8 mouse cellular contexts compared by ENCODE assay signal in genomic region chr5:117114581-117115192, GRCm38 (mm10). TPM values are rescaled to one million over a fixed set of nuclear protein-coding genes. Genes with fewer than 3 reads are reported as not detected.
DNase-seq lines count a peak whose midpoint lies in the region; ATAC-seq and TF ChIP-seq lines count a peak whose summit lies in the region.

No protein-coding gene starts in this region.

- peak overlapping the region; percentile 88 for H3K9ac ChIP-seq in forebrain, embryonic 15.5 days (replicated peaks)

- peaks cover 17% of the 10 kb centered on the region for H3K4me1 ChIP-seq in forebrain, embryonic 15.5 days
- peaks cover 14% of the 10 kb centered on the region for H3K4me1 ChIP-seq in limb, embryonic 10.5 days

- ATAC-seq in forebrain, embryonic 15.5 days (replicated peaks): no peak

- peak overlapping the region; percentile 78 for H3K4me2 ChIP-seq in forebrain, embryonic 15.5 days (replicated peaks)

- intact Hi-C loops in left cerebral cortex, adult 2 months (cut with DNase I): loop anchor here (5.0 kb wide), 3 partner anchors 173 to 383 kb away; partner anchors contain the start of gene Pebp1

- no peak for DNase-seq in left cerebral cortex, adult 2 months (ENCODE audit: extremely low spot score in 1 of 2, low spot score in 2 of 2)
- no peak for DNase-seq in left cerebral cortex, adult 18-20 months (ENCODE audit: low spot score in 2 of 2)
- DNase-seq in R1 (ENCODE audit: low read depth, low spot score): peak; percentile 57
- DNase-seq in limb, embryonic 10.5 days (ENCODE audit: low spot score): no peak
- peak; percentile 65 for DNase-seq in naive thymus-derived CD4-positive, alpha-beta T cell, adult 2 months (ENCODE audit: low read depth)
- DNase-seq in adrenal gland, postnatal 25 days: no peak
- no peak for DNase-seq in right cerebral cortex, postnatal 25 days

- no peaks in the 10 kb centered on the region for H3K27me3 ChIP-seq in forebrain, embryonic 15.5 days
- no peaks in the 10 kb centered on the region for H3K27me3 ChIP-seq in limb, embryonic 10.5 days (ENCODE audit: low read depth, poor library complexity, severe bottlenecking)

- H3K4me3 ChIP-seq in left cerebral cortex, adult 2 months: peak overlapping the region; percentile 96
- H3K4me3 ChIP-seq in forebrain, embryonic 15.5 days: peak overlapping the region; percentile 96
- peak overlapping the region; percentile 95 for H3K4me3 ChIP-seq in limb, embryonic 10.5 days

- peaks cover 19% of the 10 kb centered on the region for H3K36me3 ChIP-seq in forebrain, embryonic 15.5 days
- peaks cover 41% of the 10 kb centered on the region for H3K36me3 ChIP-seq in limb, embryonic 10.5 days

- peak overlapping the region; percentile 99; the same call in 1 of the 2 replicates for H3K27ac ChIP-seq in left cerebral cortex, adult 2 months
- peak overlapping the region; percentile 88 for H3K27ac ChIP-seq in forebrain, embryonic 15.5 days (replicated peaks)
- peak overlapping the region; percentile 97 for H3K27ac ChIP-seq in limb, embryonic 10.5 days

- 5% methylated on average over 16 of the region's 16 CpGs for WGBS in forebrain, embryonic 15.5 days
- 3% methylated on average over 16 of the region's 16 CpGs for WGBS in limb, embryonic 10.5 days

- TF ChIP-seq CTCF in left cerebral cortex, adult 2 months (IDR thresholded peaks at IDR 0.05): peak; percentile 73

- no peaks in the 10 kb centered on the region for H3K9me3 ChIP-seq in forebrain, embryonic 15.5 days
- no peaks in the 10 kb centered on the region for H3K9me3 ChIP-seq in limb, embryonic 10.5 days (replicated peaks)

RNA-seq across cellular contexts. Expression of gene Suds3, which starts 1.2 kb away (rescaled TPM):
- total RNA-seq in left cerebral cortex, adult 2 months (2021): 100 to 1,000 TPM; 117 to 141 TPM
- total RNA-seq in left cerebral cortex, adult 18-20 months (2021): 100 to 1,000 TPM; 141 to 142 TPM
- 94.0 and 99.1 TPM in 2 replicates for polyA plus RNA-seq in forebrain, embryonic 15.5 days (2015; fragmentation: Nextera tagmentation; extraction: Ambion mirVana)
- polyA plus RNA-seq in limb, embryonic 10.5 days (2016; fragmentation: Nextera tagmentation; extraction: Ambion mirVana): 76.9 and 80.9 TPM in 2 replicates
- 119 and 125 TPM in 2 replicates for total RNA-seq in adrenal gland, postnatal 25 days (2021)

RNA-seq across cellular contexts. Expression of gene Taok3, which starts 5.2 kb away (rescaled TPM):
- 10 to 100 TPM; 52.5 to 54.7 TPM for total RNA-seq in left cerebral cortex, adult 2 months (2021)
- 10 to 100 TPM; 53.8 to 54.3 TPM for total RNA-seq in left cerebral cortex, adult 18-20 months (2021)
- polyA plus RNA-seq in forebrain, embryonic 15.5 days (2015; fragmentation: Nextera tagmentation; extraction: Ambion mirVana): 45.3 and 51.7 TPM in 2 replicates
- 5.5 and 6.2 TPM in 2 replicates for polyA plus RNA-seq in limb, embryonic 10.5 days (2016; fragmentation: Nextera tagmentation; extraction: Ambion mirVana)
- 35.0 and 51.8 TPM in 2 replicates for total RNA-seq in adrenal gland, postnatal 25 days (2021)

Comparison
In these comparisons a context has a peak if more than half of its experiments do, and no peak if none do; other contexts are left out.
1. DNase-seq: peak in R1 (single experiment) and naive thymus-derived CD4-positive, alpha-beta T cell, adult 2 months (single experiment); none in left cerebral cortex, adult 2 months (0 of 2), left cerebral cortex, adult 18-20 months (0 of 2), limb, embryonic 10.5 days (single experiment), adrenal gland, postnatal 25 days (single experiment) and right cerebral cortex, postnatal 25 days (single experiment).
2. Peak in every context shown above with its lines, with median percentiles within 50 percentile points of each other: H3K27ac ChIP-seq and H3K4me3 ChIP-seq.